Mouse (Mus musculus) liver, adult 2 months (tissue): ENCODE measurements around the gene Ces4a. TPM values are rescaled to one million over a fixed set of nuclear protein-coding genes. Genes with fewer than 3 reads are reported as not detected.

ENCODE experiments used
- DNase-seq: peaks from one replicate; pipeline ENCODE4 v3.0.0-alpha.2; 2011; ENCODE audit warnings: low read depth, low spot score; ENCODE audit errors: extremely low read depth
- H3K27ac ChIP-seq: fragments of 200-500 bp; replicated peaks from 2 replicates; pipeline ENCODE4 v1.5.1; 2012; ENCODE audit warnings: low read depth, mild to moderate bottlenecking, control low read depth, inconsistent platforms, low read length; ENCODE audit not compliant: insufficient read depth
- H3K27me3 ChIP-seq: fragments of 200-500 bp; 2 replicates; pipeline ENCODE4 v1.6.1; 2012; ENCODE audit warnings: mild to moderate bottlenecking, moderate library complexity, low read length, inconsistent platforms; ENCODE audit not compliant: control insufficient read depth, insufficient read depth
- H3K36me3 ChIP-seq: fragments of 200-500 bp; 2 replicates; pipeline ENCODE4 v1.6.1; 2012; ENCODE audit warnings: low read length, inconsistent platforms; ENCODE audit not compliant: control insufficient read depth, insufficient read depth
- H3K4me1 ChIP-seq: fragments of 200-500 bp; 2 replicates; pipeline ENCODE4 v1.6.1; 2011; ENCODE audit warnings: low read length; ENCODE audit not compliant: control insufficient read depth, insufficient read depth
- H3K4me3 ChIP-seq: fragments of 200-500 bp; 2 replicates; pipeline ENCODE4 v1.5.1; 2011; ENCODE audit warnings: low read depth, mild to moderate bottlenecking, control low read depth, low read length, moderate library complexity; ENCODE audit not compliant: insufficient read depth
- H3K79me2 ChIP-seq: fragments of 200-500 bp; 2 replicates; pipeline ENCODE4 v1.6.1; 2012; ENCODE audit warnings: inconsistent platforms, mild to moderate bottlenecking, low read length, moderate library complexity; ENCODE audit not compliant: control insufficient read depth, insufficient read depth
- H3K9ac ChIP-seq: fragments of 200-500 bp; 2 replicates; pipeline ENCODE4 v1.6.1; 2012; ENCODE audit warnings: low read depth, mild to moderate bottlenecking, control low read depth, inconsistent platforms, low read length
- CTCF ChIP-seq: fragments of 200-500 bp; IDR thresholded peaks from 2 replicates; pipeline ENCODE4 v1.5.1; 2011; ENCODE audit warnings: low read depth, low read length, control low read depth
- POLR2A ChIP-seq: fragments of 200-500 bp; IDR thresholded peaks from 2 replicates; pipeline ENCODE4 v1.6.1; 2011; ENCODE audit warnings: low read length, control low read depth; ENCODE audit not compliant: insufficient read depth; ENCODE audit errors: extremely low read depth
- WGBS: fragments of 180-500 bp; shearing (Covaris S2); methylation state at CpG from one replicate; pipeline ENCODE4 v1.1.7; 2018; 5-methylcytosine and 5-hydroxymethylcytosine counted together
- polyA plus RNA-seq: library from polyadenylated mRNA; depleted of rRNA; stranded (reverse); fragments of >200 nt; gene quantifications from 2 replicates; pipeline ENCODE4 v1.2.3, GENCODE M21; 2012; rRNA removed
- total RNA-seq: library from RNA; depleted of rRNA; stranded (reverse); fragments of >200 nt; gene quantifications from 2 replicates; pipeline ENCODE4 v1.2.3, GENCODE M21; 2014; rRNA removed

The Ces4a gene
- total and polyA plus RNA-seq, 2 experiments, result 0.55 to 0.93 TPM

DNA sequence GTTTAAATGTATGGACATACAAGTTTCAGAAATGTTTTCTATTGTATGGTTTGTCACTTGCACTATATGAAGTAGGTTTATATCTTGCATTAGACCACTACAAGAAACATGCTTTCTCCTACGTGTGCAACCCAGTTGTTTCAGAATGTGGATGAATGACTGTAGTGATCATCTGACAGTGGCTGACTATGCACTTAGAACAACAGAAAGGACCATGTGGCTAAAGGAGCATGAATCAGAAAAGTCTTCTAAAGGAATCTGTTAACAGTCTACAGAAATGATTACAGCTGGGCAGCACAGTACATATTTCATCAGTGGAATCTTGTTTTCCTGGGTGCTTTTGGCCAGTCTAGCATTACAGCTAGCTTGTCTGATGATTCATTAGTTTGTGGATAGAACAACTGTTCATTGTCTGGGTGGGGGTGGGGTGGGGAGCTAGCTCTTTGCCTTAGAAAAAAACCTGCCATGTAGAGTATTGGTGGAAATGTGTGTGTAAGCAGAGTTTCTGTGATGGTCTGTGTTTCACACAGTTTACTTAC lies 54.9 kb downstream of the Ces4a start:
- WGBS, result 81% methylated on average over 1 of the region's 1 CpGs

DNA sequence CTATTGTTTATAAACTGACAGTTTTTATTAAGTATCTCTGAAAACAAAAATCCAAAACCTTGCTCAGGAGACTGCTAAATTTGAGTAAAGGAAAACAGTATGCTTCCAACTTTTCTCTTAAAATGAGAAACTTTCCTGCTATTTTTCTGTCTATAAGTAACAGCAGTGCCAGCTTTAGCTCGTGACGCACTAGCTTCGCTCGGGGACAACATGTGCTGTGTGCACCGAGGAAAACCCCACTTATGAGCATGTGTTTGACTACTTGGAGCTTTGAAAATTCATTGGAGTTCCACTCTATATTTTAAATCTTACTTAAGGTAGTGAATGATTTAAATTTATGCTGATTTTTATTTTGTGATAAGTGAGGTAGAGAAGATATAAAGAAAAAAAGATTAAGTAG lies 60.6 kb downstream of the Ces4a start:
- H3K4me3 ChIP-seq, result no peak overlapping the region
- no peak for DNase-seq
- H3K9ac ChIP-seq, result no peak overlapping the region
- no peak overlapping the region for H3K27ac ChIP-seq
- peaks cover 28% of the 10 kb centered on the region for H3K36me3 ChIP-seq
- peaks cover 2% of the 10 kb centered on the region for H3K79me2 ChIP-seq
- 96% methylated on average over 5 of the region's 5 CpGs for WGBS
- TF ChIP-seq POLR2A (no peak), CTCF (no peak)
- no peaks in the 10 kb centered on the region for H3K27me3 ChIP-seq
- H3K4me1 ChIP-seq, result no peaks in the 10 kb centered on the region

More for the DNA sequence above, 54.9 kb downstream of the Ces4a start:
- no peak for DNase-seq
- H3K4me1 ChIP-seq, result no peaks in the 10 kb centered on the region
- no peak overlapping the region for H3K27ac ChIP-seq
- H3K4me3 ChIP-seq, result no peak overlapping the region
- no peak for TF ChIP-seq CTCF
- TF ChIP-seq POLR2A, result no peak
- H3K79me2 ChIP-seq, result peaks cover 5% of the 10 kb centered on the region; the same call in 1 of the 2 replicates
- no peak overlapping the region for H3K9ac ChIP-seq
- H3K36me3 ChIP-seq, result peaks cover 5% of the 10 kb centered on the region
- no peaks in the 10 kb centered on the region for H3K27me3 ChIP-seq

Other genes starting within 250 kb of the Ces4a start
- gene Ces2e, start 205.5 kb upstream of the Ces4a start, total RNA-seq, result 120 and 259 TPM in 2 replicates
- gene Ces2e, start 205.5 kb upstream of the Ces4a start, polyA plus RNA-seq, result 137 and 182 TPM in 2 replicates
- not detected in 2 replicates for gene Ces2f, start 184.4 kb upstream of the Ces4a start, total RNA-seq
- not detected in 2 replicates for gene Ces2f, start 184.4 kb upstream of the Ces4a start, polyA plus RNA-seq
- 34.6 and 36.9 TPM in 2 replicates for gene Ces2g, start 170.1 kb upstream of the Ces4a start, total RNA-seq
- 19.6 and 31.6 TPM in 2 replicates for gene Ces2g, start 170.1 kb upstream of the Ces4a start, polyA plus RNA-seq
- gene Ces2h, start 130.9 kb upstream of the Ces4a start, total RNA-seq, result 0.07 and 0.18 TPM in 2 replicates
- gene Ces2h, start 130.9 kb upstream of the Ces4a start, polyA plus RNA-seq, result 0.22 and 0.26 TPM in 2 replicates
- 819 and 925 TPM in 2 replicates for gene Ces3a, start 83.2 kb upstream of the Ces4a start, total RNA-seq
- gene Ces3a, start 83.2 kb upstream of the Ces4a start, polyA plus RNA-seq, result 768 and 1,045 TPM in 2 replicates
- 271 and 504 TPM in 2 replicates for gene Ces3b, start 48.0 kb upstream of the Ces4a start, total RNA-seq
- 213 and 453 TPM in 2 replicates for gene Ces3b, start 48.0 kb upstream of the Ces4a start, polyA plus RNA-seq
- gene Cbfb, start 38.9 kb downstream of the Ces4a start, total RNA-seq, result 13.2 and 15.7 TPM in 2 replicates
- gene Cbfb, start 38.9 kb downstream of the Ces4a start, polyA plus RNA-seq, result 1.8 and 2.8 TPM in 2 replicates
- 67.3 and 67.5 TPM in 2 replicates for gene D230025D16Rik, start 93.3 kb downstream of the Ces4a start, total RNA-seq
- 39.0 and 54.9 TPM in 2 replicates for gene D230025D16Rik, start 93.3 kb downstream of the Ces4a start, polyA plus RNA-seq
- 0.74 and 0.87 TPM in 2 replicates for gene B3gnt9, start 123.4 kb downstream of the Ces4a start, total RNA-seq
- gene B3gnt9, start 123.4 kb downstream of the Ces4a start, polyA plus RNA-seq, result 1.2 and 1.4 TPM in 2 replicates
- 11.8 and 12.3 TPM in 2 replicates for gene Tradd, start 132.8 kb downstream of the Ces4a start, total RNA-seq
- gene Tradd, start 132.8 kb downstream of the Ces4a start, polyA plus RNA-seq, result 16.1 and 18.6 TPM in 2 replicates
- 1.9 and 3.4 TPM in 2 replicates for gene Fbxl8, start 132.8 kb downstream of the Ces4a start, total RNA-seq
- 6.7 and 7.3 TPM in 2 replicates for gene Fbxl8, start 132.8 kb downstream of the Ces4a start, polyA plus RNA-seq
- 4.4 and 4.8 TPM in 2 replicates for gene Hsf4, start 138.0 kb downstream of the Ces4a start, total RNA-seq
- 9.4 and 11.0 TPM in 2 replicates for gene Hsf4, start 138.0 kb downstream of the Ces4a start, polyA plus RNA-seq
- 0.27 and 0.37 TPM in 2 replicates for gene Nol3, start 144.3 kb downstream of the Ces4a start, total RNA-seq
- 0.40 and 0.43 TPM in 2 replicates for gene Nol3, start 144.3 kb downstream of the Ces4a start, polyA plus RNA-seq
- 0.46 and 1.0 TPM in 2 replicates for gene 4931428F04Rik, start 158.1 kb downstream of the Ces4a start, total RNA-seq
- 0.92 and 1.7 TPM in 2 replicates for gene 4931428F04Rik, start 158.1 kb downstream of the Ces4a start, polyA plus RNA-seq
- gene Exoc3l, start 164.3 kb downstream of the Ces4a start, total RNA-seq, result 3.6 TPM in 2 replicates
- 4.6 and 9.3 TPM in 2 replicates for gene Exoc3l, start 164.3 kb downstream of the Ces4a start, polyA plus RNA-seq
- gene E2f4, start 165.9 kb downstream of the Ces4a start, total RNA-seq, result 4.4 and 7.2 TPM in 2 replicates
- gene E2f4, start 165.9 kb downstream of the Ces4a start, polyA plus RNA-seq, result 41.7 and 59.0 TPM in 2 replicates
- 16.8 and 19.5 TPM in 2 replicates for gene Elmo3, start 173.8 kb downstream of the Ces4a start, total RNA-seq
- gene Elmo3, start 173.8 kb downstream of the Ces4a start, polyA plus RNA-seq, result 32.4 and 33.4 TPM in 2 replicates
- 3.0 and 3.2 TPM in 2 replicates for gene Lrrc29, start 194.5 kb downstream of the Ces4a start, total RNA-seq
- 7.9 and 12.9 TPM in 2 replicates for gene Lrrc29, start 194.5 kb downstream of the Ces4a start, polyA plus RNA-seq
- 97.9 and 104 TPM in 2 replicates for gene Tmem208, start 194.6 kb downstream of the Ces4a start, total RNA-seq
- 87.5 and 90.9 TPM in 2 replicates for gene Tmem208, start 194.6 kb downstream of the Ces4a start, polyA plus RNA-seq
- 1.7 and 1.9 TPM in 2 replicates for gene Fhod1, start 216.2 kb downstream of the Ces4a start, total RNA-seq
- 3.2 and 7.8 TPM in 2 replicates for gene Fhod1, start 216.2 kb downstream of the Ces4a start, polyA plus RNA-seq
- under 0.01 and 0.20 TPM in 2 replicates for gene Slc9a5, start 217.0 kb downstream of the Ces4a start, total RNA-seq
- 0.15 and 0.53 TPM in 2 replicates for gene Slc9a5, start 217.0 kb downstream of the Ces4a start, polyA plus RNA-seq
- under 0.01 and 0.13 TPM in 2 replicates for gene Plekhg4, start 241.5 kb downstream of the Ces4a start, total RNA-seq
- 0.09 TPM in 1 of 2 replicates, not detected in the other for gene Plekhg4, start 241.5 kb downstream of the Ces4a start, polyA plus RNA-seq